Mouse (Mus musculus) spleen, adult 2 months (tissue): ENCODE measurements around the gene Suox. TPM values are rescaled to one million over a fixed set of nuclear protein-coding genes. Genes with fewer than 3 reads are reported as not detected.

Experiments used
- DNase-seq, 2 experiments: peaks; one replicate each; pipeline versions ENCODE4 v3.0.0 to v3.0.0-alpha.2; 2012 to 2021; ENCODE audit warnings: low spot score in 2 of 2, low read depth in 1 of 2
- H3K27ac ChIP-seq: fragments of 200-500 bp; 2 replicates; pipeline ENCODE4 v1.5.1; 2012; ENCODE audit warnings: low read length, inconsistent platforms; ENCODE audit not compliant: insufficient read depth
- H3K27me3 ChIP-seq: fragments of 200-500 bp; 2 replicates; pipeline ENCODE4 v1.6.1; 2012; ENCODE audit warnings: mild to moderate bottlenecking, moderate library complexity, low read length, inconsistent platforms; ENCODE audit not compliant: control insufficient read depth, insufficient read depth
- H3K36me3 ChIP-seq: fragments of 200-500 bp; 2 replicates; pipeline ENCODE4 v1.6.1; 2012; ENCODE audit warnings: mild to moderate bottlenecking, low read length, inconsistent platforms; ENCODE audit not compliant: control insufficient read depth, insufficient read depth
- H3K4me1 ChIP-seq: fragments of 200-500 bp; 2 replicates; pipeline ENCODE4 v1.6.1; 2011; ENCODE audit warnings: inconsistent platforms; ENCODE audit not compliant: control insufficient read depth, insufficient read depth, insufficient read length
- H3K4me3 ChIP-seq: fragments of 200-500 bp; 2 replicates; pipeline ENCODE4 v1.5.1; 2011; ENCODE audit warnings: mild to moderate bottlenecking, inconsistent platforms; ENCODE audit not compliant: insufficient read depth, insufficient read length; ENCODE audit errors: extremely low read depth
- CTCF ChIP-seq: fragments of 200-500 bp; IDR thresholded peaks from 2 replicates; pipeline ENCODE4 v1.5.1; 2011; ENCODE audit warnings: mild to moderate bottlenecking, inconsistent platforms; ENCODE audit not compliant: insufficient read depth, insufficient read length, insufficient replicate concordance; ENCODE audit errors: extremely low read depth
- POLR2A ChIP-seq: fragments of 200-500 bp; IDR thresholded peaks from 2 replicates; pipeline ENCODE4 v1.6.1; 2011; ENCODE audit warnings: low read depth, low read length, inconsistent platforms
- polyA plus RNA-seq: library from polyadenylated mRNA; depleted of rRNA; stranded (reverse); fragments of >200 nt; gene quantifications from 2 replicates; pipeline ENCODE4 v1.2.3, GENCODE M21; 2012; rRNA removed

Suox gene
- polyA plus RNA-seq, 1 experiment = 6.9 TPM

DNA sequence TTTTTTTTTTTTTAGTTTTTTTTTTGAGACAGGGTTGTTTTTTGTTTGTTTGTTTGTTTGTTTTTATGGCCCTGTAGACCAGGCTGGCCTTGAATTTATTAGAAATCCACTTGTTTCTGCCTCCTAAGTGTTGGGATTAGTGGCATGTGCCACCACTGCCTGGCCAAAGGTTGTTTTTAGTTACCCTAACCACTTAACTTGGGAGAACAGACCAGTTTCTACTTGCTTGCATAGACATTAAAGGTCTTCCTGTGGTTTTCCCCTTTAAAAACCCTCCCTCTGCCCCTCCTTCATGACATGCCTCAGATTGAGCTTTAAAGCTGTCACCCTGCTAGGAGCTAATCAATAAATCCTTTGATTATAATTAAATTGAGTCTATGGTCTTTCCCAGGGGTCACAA lies 53.6 kb downstream of the Suox start:
- no peak overlapping the region for H3K27ac ChIP-seq
- H3K36me3 ChIP-seq = peaks cover 11% of the 10 kb centered on the region
- no peak for DNase-seq
- TF ChIP-seq CTCF = no peak
- no peak for TF ChIP-seq POLR2A
- H3K4me3 ChIP-seq = no peak overlapping the region
- peaks cover 2% of the 10 kb centered on the region; the same call in 1 of the 2 replicates for H3K4me1 ChIP-seq
- no peaks in the 10 kb centered on the region for H3K27me3 ChIP-seq

Other genes starting within 250 kb of the Suox start
- 67.8 and 84.5 TPM in 2 replicates for gene Smarcc2, start 214.8 kb downstream of the Suox start, polyA plus RNA-seq
- 376 and 451 TPM in 2 replicates for gene Myl6, start 179.9 kb downstream of the Suox start, polyA plus RNA-seq
- 0.67 and 1.1 TPM in 2 replicates for gene Myl6b, start 175.4 kb downstream of the Suox start, polyA plus RNA-seq
- gene Esyt1, start 148.2 kb downstream of the Suox start, polyA plus RNA-seq = 121 and 148 TPM in 2 replicates
- gene Zc3h10, start 126.3 kb downstream of the Suox start, polyA plus RNA-seq = 17.4 and 19.9 TPM in 2 replicates
- gene Rpl41, start 124.8 kb downstream of the Suox start, polyA plus RNA-seq = 2,135 and 2,270 TPM in 2 replicates
- gene Pa2g4, start 108.1 kb downstream of the Suox start, polyA plus RNA-seq = 16.8 and 18.9 TPM in 2 replicates
- gene Erbb3, start 84.4 kb downstream of the Suox start, polyA plus RNA-seq = 1.6 TPM in 2 replicates
- gene Rps26, start 47.3 kb downstream of the Suox start, polyA plus RNA-seq = 929 and 934 TPM in 2 replicates
- gene Ikzf4, start 28.1 kb downstream of the Suox start, polyA plus RNA-seq = 1.1 and 1.7 TPM in 2 replicates
- gene Rab5b, start 22.2 kb upstream of the Suox start, polyA plus RNA-seq = 43.3 and 44.4 TPM in 2 replicates
- gene Pmel, start 30.1 kb upstream of the Suox start, polyA plus RNA-seq = 0.66 and 9.3 TPM in 2 replicates
- 19.5 and 19.8 TPM in 2 replicates for gene Cdk2, start 31.0 kb upstream of the Suox start, polyA plus RNA-seq
- 124 and 126 TPM in 2 replicates for gene Dgka, start 70.8 kb upstream of the Suox start, polyA plus RNA-seq
- 31.7 and 34.7 TPM in 2 replicates for gene Pym1, start 73.8 kb upstream of the Suox start, polyA plus RNA-seq
- gene Mmp19, start 116.8 kb upstream of the Suox start, polyA plus RNA-seq = 1.7 and 1.8 TPM in 2 replicates
- gene Dnajc14, start 130.0 kb upstream of the Suox start, polyA plus RNA-seq = 9.1 and 9.4 TPM in 2 replicates
- 10.8 and 11.6 TPM in 2 replicates for gene Tmem198b, start 130.3 kb upstream of the Suox start, polyA plus RNA-seq
- gene Sarnp, start 143.3 kb upstream of the Suox start, polyA plus RNA-seq = 3.0 and 4.5 TPM in 2 replicates
- 25.5 and 28.9 TPM in 2 replicates for gene Ormdl2, start 147.6 kb upstream of the Suox start, polyA plus RNA-seq
- gene Gdf11, start 217.6 kb upstream of the Suox start, polyA plus RNA-seq = 5.8 and 6.0 TPM in 2 replicates
- gene Cd63, start 226.9 kb upstream of the Suox start, polyA plus RNA-seq = 25.8 and 35.7 TPM in 2 replicates
- gene Rdh5, start 248.8 kb upstream of the Suox start, polyA plus RNA-seq = 15.1 and 15.8 TPM in 2 replicates
- 113 and 138 TPM in 2 replicates for gene Bloc1s1, start 250.0 kb upstream of the Suox start, polyA plus RNA-seq